Mouse (Mus musculus) adrenal gland, postnatal 4 days (tissue): Measurements from ENCODE around the gene 4921524J17Rik. TPM values are rescaled to one million over a fixed set of nuclear protein-coding genes. Genes with fewer than 3 reads are reported as not detected.

Source experiments
- DNase-seq, 2 experiments: peaks; one replicate each; pipeline ENCODE4 v3.0.0; 2021 to 2022; ENCODE audit warnings: low spot score in 2 of 2, mixed read lengths in 2 of 2
- long read RNA-seq, 2 experiments: library from polyadenylated mRNA; stranded (forward); transcript quantifications; one replicate each; pipeline ENCODE4 v2.0.0; 2021
- total RNA-seq, 2 experiments: library from RNA; stranded (reverse); gene quantifications; 2 replicates each; pipeline ENCODE4 v1.2.3; 2021

The 4921524J17Rik gene
- 10 to 100 TPM; 36.1 to 37.5 TPM for total RNA-seq
- long read RNA-seq, experiment 1, transcript 4921524J17Rik-201 (4 exons, 1,587 nt), result major isoform, 47 of 54 reads
- long read RNA-seq, experiment 1, partial matches to known transcripts, result 1 of 54 reads
- long read RNA-seq, experiment 1, other reads (novel, unspliced or antisense), result 4 of 54 reads
- long read RNA-seq, experiment 2, transcript 4921524J17Rik-201 (4 exons, 1,587 nt), result major isoform, 53 of 60 reads
- long read RNA-seq, experiment 2, partial matches to known transcripts, result 3 of 60 reads
- long read RNA-seq, experiment 2, other reads (novel, unspliced or antisense), result 2 of 60 reads

GRCm38 (mm10) chr8:85432168-85433016 lies at the start of gene 4921524J17Rik:
Gene 4921524J17Rik, minus strand, starts transcription at chr8:85432833.
- DNase-seq, result peak; percentile 92 to 95

- no peak for DNase-seq
These were observed 49.8 kb upstream of the 4921524J17Rik start for GRCm38 (mm10) chr8:85482427-85482826.

GRCm38 (mm10) chr8:85481900-85482299 lies 49.3 kb upstream of the 4921524J17Rik start:
- no peak for DNase-seq

- no peak for DNase-seq
These were observed 47.1 kb upstream of the 4921524J17Rik start for GRCm38 (mm10) chr8:85479710-85480109.

GRCm38 (mm10) chr8:85478397-85478796 lies 45.8 kb upstream of the 4921524J17Rik start:
- DNase-seq, result no peak

DNA sequence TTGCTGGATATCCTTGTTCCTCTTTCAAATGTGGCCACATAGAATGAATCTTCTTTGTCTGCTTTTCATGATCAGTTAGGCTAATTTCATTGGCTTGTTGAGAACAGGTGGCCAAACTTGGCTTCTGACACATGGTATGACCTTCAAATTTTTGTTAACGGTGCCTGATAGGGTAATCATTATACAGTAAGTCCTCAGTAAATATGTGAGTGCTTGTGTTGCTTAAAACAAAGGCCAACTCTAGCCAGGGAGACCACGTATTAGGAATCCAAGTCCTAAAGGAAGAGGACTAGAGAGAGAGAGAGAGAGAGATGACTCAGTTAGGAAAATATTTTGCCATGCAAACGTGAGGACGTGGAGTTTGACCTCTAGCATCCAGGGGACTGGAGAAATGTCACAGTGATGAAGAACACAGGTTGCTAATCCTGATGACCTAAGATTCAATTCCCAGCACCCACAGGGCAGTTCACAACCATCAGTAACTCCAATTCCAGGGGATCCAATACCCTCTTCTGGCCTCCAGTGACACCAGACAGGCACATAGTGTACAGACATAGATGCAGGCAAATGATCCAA lies 44.4 kb upstream of the 4921524J17Rik start:
- no peak for DNase-seq

- DNase-seq, result no peak
These were observed 42.3 kb upstream of the 4921524J17Rik start for GRCm38 (mm10) chr8:85474924-85475323.

- DNase-seq, result no peak
These were observed 40.6 kb upstream of the 4921524J17Rik start for GRCm38 (mm10) chr8:85473246-85473645.

- no peak for DNase-seq
These were observed 40.2 kb upstream of the 4921524J17Rik start for GRCm38 (mm10) chr8:85472800-85473199.

GRCm38 (mm10) chr8:85470753-85471152 lies 38.1 kb upstream of the 4921524J17Rik start:
- no peak for DNase-seq

DNA sequence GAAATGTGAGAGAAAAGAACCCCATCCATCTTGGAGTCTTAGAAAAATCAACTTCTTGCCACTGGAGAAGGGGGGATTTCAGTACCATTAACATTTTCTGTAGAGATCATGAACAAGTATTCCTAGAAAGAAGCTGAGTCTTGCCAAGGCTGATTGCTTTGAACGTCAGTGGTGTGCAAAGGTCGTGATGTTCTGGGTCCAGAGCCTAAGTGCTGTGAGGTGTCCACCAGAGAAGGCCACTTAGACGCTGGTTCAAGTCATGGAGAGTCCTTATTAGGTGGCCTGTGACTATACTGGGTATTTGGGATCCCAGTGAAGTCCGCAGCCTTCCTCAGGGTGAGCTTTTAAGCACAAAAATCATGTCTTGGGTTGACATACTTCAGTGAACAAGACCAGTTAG lies 33.4 kb upstream of the 4921524J17Rik start:
- no peak for DNase-seq

DNA sequence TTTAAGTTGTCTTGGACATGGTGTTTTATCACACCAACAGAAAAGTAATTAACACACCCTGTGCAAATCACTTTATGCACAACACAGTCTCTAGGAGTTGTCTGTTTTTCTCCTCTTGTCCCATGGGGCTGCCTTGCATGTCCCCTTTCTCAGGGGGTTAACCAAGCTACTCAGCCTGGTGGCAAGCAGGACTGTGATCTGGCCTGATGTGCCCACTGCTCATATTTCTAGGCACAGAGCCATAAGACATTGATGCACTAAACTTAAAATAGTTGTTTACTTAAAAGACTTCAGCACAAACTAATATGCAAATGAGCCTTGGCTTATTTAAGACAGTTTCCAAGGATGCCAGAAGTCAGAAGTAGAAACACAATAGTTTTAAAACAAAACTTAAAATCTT lies 31.7 kb upstream of the 4921524J17Rik start:
- DNase-seq, result no peak

DNA sequence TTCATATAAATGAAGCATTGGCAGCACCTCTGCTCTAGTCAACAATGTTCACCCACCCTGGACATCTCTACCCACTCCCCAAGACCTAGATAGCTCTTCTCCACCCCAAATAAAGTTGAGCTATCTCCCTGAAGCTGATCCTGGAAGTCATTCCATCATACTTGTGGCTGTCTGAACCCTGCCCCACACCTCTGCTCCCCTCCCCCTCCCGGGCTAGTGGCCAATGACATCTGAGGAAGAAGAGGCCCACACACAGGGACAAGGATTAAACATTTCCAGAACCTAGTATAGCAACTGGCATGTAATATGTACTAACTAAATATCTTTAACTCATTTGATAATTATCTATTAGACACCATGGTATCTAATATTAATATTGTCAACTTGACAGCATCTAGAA lies 29.8 kb upstream of the 4921524J17Rik start:
- DNase-seq, result no peak

GRCm38 (mm10) chr8:85461377-85461776 lies 28.7 kb upstream of the 4921524J17Rik start:
- DNase-seq, result no peak

GRCm38 (mm10) chr8:85460804-85461203 lies 28.2 kb upstream of the 4921524J17Rik start:
- no peak for DNase-seq

GRCm38 (mm10) chr8:85459582-85459981 lies 26.9 kb upstream of the 4921524J17Rik start:
- no peak for DNase-seq

- peak in 1 of 2 experiments; percentile 12 for DNase-seq
These were observed 23.9 kb upstream of the 4921524J17Rik start for GRCm38 (mm10) chr8:85456536-85456935.

DNA sequence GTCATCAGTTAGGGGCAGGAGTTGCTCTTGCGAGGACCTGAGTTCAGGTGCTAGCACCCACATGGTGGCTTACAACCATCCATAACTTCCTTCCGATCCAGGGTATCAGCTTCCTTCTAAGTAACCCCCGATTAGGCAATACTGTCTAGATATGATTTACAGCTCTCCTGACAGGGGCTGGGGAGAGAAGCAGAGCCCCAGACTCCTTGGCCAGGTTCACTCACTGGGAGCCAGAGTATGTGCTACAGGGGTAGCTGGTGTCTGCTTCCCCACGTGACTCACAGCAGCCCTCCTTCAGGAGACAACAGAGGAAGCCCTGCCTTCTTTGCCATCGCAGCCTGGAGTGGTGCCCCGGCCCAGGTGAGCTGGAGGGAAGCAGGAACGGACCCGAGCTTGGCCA lies 22.1 kb upstream of the 4921524J17Rik start:
- DNase-seq, result no peak

GRCm38 (mm10) chr8:85453256-85453655 lies 20.6 kb upstream of the 4921524J17Rik start:
- no peak for DNase-seq

DNA sequence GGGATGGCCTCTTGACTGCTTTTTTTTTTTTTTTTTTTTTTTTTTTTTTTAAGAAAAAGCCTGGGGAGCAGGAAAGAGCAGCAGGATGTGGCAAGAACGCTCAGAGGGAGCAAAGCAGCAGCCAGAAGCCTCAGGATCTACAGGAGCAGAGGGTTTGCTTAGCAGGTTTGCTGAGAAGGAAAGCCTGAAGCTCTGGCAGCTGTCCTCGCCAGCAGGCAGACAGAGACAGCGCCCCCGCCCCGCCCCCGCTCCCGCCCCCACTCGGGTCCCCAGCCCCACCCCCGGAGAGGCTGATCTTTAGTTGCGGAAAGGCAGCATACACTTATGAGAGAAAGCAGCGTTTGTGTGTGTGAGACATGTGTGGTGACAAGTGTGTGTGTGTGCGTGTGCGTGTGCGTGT lies 19.7 kb upstream of the 4921524J17Rik start:
- DNase-seq, result no peak

GRCm38 (mm10) chr8:85450335-85450734 lies 17.7 kb upstream of the 4921524J17Rik start:
- no peak for DNase-seq
